Mouse (Mus musculus) heart, adult 8-10 months (tissue): Measurements from ENCODE around the gene Btnl9. TPM values are rescaled to one million over a fixed set of nuclear protein-coding genes. Genes with fewer than 3 reads are reported as not detected.
"Not testable (repeated sequence)": the region's sequence is repeated elsewhere in the genome, so short reads cannot be mapped to it uniquely, and the experiment has no call there.

Experiments
- DNase-seq: peaks from one replicate; pipeline ENCODE4 v3.0.0; 2022; ENCODE audit warnings: low spot score
- total RNA-seq, 4 experiments: library from RNA; stranded (reverse); gene quantifications; 2 replicates each; pipeline ENCODE4 v1.2.4; 2022

Btnl9 gene
- total RNA-seq: 10 to 100 TPM; 22.6 to 28.5 (median 23.8) TPM

DNA sequence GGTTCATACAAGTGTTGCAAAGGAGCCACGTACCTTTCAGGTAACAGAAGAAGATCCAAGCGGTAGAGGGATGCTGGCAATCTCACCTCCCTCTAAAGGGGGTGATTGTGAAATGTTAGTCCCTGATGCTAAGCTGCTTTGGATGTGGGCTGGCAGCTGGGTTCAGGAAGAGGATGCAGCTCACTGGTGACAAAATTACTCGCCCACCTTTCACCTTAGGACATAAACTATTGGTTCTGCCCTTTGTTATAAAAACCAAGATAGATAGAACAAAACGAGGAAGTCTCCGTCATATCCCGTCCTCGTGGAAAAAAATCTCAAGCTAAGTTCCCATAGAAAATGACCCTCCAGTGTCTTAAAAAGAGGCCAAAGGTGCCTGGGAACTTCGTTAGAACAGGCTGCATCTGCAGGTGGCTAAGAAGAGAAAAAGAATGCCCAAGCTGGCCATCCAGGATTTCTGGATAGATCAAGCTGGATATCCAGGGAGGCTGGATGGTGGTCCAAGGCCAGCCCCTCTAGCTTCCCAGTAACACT is at the start of gene Btnl9:
Gene Btnl9, minus strand, starts transcription at position 205 of the 534 bp plus-strand sequence.
- peak; percentile 45 for DNase-seq

DNA sequence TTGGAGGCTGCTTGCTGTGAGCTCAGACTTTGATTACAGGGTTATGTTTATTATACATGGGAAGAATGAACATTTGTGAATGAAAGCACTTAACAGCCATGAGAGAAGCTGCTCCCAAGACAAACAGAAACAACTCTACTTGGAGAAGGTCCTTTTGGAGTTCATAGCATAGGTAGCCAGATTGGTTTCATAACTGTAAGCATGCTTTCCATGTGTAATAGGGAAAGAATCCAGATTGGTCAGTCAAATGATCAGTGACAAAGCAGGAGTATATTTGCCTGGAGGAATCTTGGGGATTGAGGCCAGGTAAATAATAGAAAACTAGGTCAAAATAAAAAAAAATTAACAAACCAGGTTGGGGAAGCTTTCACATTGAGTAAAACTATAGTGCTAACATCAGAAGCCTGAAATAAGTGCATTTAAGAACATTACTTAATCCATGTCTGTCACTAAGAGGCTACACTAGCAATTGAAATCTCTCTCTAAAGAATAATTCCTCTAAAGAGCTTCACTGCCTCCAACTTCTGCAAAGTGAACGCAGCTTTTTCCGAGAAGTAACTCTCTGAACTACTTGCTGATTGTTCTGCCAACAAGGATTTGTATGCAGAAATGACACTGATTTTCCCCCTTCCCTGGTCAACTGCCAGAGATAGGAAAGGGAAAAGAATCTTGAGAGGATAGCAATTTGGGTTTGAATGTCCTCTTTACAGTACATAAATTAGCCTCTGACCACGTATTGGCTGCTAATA is 48.7 kb upstream of the Btnl9 start:
- no peak for DNase-seq

DNA sequence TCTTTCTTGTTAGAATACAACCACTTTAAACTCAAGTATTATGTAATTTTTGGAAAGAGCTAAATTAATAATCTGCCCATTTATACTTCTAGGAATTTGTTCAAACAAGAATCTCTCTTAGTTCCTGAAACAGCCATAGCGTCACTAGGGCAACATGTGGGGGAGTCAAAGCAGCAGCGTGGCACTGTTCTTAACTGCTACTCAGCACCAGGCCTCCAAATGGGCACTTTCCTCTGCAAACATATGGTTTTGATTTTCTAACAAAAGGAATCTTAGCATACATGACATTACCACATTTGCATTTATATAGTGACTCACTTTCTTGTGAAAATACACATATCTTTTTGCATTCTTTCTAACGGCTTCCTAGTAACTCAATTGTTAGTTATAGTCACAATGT is 45.8 kb upstream of the Btnl9 start:
- DNase-seq: no peak

DNA sequence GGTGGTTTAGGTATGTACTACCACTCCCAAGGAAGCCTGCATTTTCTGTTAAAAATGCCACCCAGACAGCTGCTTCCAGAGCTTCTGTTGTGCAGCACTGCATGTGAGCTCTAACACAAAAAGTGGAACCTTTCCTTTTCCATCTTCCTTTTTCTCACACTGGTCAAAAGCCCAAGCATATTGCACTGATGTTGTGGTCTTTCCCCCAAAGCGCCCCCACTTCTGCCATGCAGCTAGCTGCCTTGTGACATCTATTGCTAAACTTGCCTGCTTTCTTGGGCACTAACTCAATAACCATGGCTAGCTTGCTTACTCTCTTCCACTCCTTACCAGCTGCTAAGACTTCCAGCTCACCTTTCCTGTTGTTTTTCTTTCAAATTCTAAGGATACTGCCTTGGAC is 37.5 kb upstream of the Btnl9 start:
- no peak for DNase-seq

DNA sequence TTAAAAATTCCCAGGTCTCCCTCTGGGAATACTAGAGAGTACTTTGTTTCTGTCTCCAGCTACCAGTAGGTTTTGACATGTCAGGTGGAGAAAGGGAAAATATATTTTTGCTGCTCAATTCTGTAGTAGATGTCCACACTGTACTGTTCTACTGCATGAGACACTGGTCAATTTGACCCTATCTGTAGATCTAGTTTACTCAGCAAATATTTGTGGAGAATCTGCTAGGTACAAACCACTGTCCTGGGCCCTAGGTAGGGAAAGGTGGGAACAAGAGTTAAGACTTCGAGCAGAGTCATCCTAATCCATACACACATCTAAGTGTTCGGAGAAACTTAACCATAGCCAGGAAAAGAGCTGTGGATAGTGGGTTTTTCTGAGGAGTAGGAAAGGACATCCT is 32.3 kb upstream of the Btnl9 start:
- no peak for DNase-seq

DNA sequence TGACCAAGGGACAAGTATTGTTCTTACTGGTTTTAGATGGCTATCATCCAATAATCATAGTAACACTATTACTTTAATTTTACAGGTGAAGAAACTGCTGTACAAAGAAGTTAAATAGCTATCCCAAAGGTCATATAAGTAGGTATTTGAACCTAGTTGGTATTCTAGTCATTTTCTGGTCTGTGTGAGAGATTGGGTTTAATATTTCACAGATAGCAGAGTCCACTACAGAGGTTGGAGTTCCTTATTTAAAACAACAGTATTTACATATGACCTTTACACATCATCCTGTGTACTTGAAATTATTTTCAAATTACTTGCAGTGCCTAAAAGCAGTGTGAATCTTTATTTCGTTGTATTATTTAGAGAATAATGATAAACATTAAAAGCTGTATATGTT is 26.5 kb upstream of the Btnl9 start:
- DNase-seq: no peak

DNA sequence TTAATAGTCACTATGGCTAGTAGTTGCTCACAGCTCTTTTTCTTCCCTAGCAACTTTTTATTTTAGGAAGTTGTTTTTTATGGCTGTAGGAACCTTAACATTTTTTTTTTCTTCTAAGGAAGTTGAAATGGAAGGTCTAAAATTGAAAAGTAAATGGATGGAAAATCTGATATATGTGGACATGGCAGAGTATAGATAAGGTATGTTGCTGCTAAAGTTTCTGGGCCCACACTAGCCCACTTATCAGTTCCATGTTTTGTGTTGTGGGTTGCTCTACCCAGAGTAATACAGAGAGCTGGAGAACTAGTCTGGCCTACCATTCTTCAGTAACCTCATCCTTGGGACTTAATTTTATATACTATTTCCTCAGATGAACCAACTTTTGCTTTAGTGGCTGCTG is 25.6 kb upstream of the Btnl9 start:
- DNase-seq: no peak

DNA sequence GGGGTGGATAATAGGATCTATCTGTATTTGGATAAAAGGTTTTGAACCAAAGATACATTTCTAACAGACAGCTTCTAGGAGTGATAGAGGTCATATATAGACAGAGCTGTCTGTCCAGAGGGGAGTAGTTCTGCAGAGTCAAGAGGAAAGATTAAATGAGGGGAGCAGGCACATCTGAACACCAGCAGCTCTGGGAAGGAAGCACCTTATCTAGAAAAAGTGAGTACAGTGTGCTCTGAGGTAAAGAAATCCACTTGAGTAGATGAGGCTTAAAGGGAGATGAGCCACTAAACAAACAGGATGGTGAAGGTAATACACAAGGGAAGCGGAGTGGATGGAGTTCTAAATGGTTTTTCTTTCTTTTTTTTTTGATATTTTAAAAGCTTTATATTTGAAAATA is 20.5 kb upstream of the Btnl9 start:
- no peak for DNase-seq

DNA sequence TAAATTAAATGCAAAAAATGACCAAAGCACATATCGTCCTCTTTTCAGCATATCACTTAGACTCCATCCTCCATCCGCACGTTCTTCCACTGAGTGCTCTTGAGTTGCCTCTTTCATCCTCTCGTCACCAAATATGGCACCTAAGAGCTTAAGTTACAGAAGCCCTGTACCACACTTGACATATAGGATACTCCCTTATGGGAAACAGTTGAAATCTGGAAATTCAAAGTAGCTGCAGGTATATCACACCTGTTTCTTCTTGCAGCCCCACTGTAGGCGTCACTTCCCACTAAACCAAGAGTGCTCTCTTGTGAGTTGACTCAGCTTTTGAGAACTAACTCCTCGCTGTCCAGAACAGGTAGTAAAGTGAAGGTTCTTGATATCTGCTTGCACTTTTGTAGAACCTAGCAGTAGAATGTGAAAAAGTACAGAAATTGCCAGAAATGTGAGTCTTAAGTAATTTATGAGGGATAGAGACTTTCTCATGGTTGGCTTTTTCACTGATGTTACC is 18.2 kb upstream of the Btnl9 start:
- no peak for DNase-seq

DNA sequence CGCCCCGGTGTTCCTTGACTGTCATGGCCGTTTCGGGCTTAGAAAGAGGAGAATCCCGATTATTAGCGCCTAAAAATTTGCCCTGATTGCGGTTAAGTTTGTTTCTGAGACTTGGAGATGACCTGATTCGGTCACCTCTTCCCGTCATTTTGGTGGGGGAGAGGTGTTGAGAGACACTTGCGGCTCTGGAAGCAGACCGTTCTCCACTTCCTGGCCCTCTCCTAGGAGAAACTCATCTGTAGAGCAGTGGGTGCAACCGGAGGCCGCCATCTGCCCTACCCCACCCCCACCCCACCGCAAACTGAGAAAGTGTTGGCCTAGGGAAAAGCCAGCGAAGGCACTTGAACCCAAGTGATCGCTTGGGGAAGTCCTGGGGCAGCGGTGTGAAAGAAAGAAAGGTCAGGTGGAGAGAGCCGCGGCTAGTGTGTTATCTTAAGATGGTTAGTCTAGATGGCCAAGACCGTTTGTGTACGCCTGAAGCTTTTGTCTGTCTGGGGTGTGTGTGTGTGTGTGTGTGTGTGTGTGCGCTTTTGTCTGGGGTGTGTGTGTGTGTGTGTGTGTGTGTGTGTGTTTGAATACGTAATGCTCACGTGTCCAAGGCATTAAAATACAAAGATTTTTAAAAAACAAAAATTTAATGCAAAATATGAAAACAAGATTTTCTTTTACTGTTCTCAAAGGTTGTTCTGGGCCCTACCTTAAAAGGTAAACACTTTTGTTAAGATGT is 17.0 kb upstream of the Btnl9 start:
- no peak for DNase-seq

DNA sequence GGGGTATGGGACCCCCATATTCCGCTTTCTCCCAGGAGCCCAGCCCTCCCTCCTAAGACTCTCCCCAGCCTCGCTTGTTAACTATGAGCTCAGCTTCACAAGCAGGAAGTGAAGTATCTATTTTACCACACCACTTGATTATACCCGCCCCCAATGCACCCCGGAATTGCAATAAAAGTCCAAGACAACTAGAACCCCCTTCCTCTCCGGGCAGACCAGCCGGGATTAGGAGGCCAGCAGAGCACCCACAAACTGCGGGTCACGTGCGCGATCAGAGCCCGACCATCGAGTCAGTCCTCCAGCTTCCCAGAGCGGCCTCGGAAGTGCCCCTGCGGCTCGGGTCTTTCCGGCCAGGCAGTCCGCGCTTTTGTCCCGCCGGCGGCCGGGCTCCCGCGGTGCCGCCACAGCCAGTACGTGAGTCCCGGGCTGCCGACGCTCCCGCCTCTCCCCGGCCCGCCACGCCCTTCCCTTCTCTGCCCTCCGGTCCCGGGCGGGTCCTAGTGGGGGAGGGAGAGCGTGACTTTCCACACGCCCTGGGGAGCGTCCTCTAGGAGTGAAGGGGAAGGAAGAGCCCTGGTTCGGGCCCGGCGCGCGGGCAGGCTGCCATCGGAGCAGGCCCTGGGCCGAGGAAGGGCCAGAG is 16.3 kb upstream of the Btnl9 start, which contains the start of gene Zfp62:
Gene Zfp62, plus strand, starts transcription at position 164 of the 640 bp plus-strand sequence.
- peak; percentile 96 for DNase-seq

DNA sequence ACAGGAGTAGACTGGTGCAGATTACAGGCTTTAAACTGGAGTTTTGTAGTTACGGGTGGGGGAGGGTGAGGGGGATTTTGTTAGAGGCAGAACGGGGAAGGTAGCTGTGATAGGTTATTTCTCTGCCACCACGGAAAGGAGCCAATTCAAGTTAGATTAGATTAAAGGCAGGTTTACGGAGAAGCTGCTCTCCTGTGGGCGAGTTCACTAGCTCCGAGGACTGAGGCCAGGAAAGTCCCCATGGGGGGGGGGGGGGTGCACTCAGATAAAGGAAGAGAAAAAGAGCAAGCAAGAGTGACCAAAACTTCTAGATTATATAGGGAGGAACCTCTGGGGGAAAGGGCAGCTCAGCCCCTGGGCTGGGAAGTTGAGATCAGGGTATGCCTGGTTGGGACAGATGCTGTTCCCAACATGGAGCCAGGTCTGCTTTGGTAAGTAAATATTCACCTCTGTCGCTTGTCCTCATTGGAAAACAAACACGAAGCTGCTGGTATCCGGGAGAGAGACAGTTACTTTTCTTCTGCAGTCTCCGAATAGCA is 15.6 kb upstream of the Btnl9 start:
- DNase-seq: no peak

DNA sequence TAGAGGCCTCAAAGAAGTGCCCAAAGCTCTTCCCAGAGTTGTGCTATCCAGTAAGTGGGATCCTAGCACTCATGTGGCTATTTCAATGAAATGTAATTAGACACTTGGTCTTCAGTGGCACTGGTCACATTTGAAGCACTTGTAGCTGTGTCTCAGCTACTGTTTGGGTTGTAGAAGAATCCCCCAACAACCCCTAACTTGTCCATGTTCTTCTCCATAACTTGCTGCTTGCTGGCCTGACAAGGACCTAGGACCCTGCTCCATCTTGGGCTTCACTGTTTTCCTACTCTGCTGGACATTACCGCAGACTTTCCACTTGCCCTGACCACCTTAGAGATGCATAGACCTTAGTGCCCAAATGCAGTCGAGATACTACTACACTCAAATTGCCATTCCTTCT is 15.1 kb upstream of the Btnl9 start:
- DNase-seq: no peak

DNA sequence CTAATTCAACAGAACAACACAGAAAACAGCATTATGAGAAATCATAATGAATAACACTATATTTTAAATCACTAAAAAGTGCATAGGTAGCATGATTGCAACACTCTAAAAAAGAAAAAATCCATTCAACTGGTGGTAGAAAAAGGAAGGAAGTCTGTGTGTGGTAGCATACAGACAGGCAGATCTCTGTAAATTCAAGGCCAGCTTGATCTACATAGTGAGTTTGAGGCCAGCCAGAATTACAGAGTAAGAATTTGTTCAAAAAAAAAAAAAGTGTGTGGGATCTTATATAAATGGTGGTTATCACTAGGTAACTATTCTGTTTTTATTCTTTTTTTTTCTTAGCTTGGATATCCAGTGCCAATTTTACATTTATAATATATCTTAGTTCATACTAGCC is 14.2 kb upstream of the Btnl9 start:
- no peak for DNase-seq

DNA sequence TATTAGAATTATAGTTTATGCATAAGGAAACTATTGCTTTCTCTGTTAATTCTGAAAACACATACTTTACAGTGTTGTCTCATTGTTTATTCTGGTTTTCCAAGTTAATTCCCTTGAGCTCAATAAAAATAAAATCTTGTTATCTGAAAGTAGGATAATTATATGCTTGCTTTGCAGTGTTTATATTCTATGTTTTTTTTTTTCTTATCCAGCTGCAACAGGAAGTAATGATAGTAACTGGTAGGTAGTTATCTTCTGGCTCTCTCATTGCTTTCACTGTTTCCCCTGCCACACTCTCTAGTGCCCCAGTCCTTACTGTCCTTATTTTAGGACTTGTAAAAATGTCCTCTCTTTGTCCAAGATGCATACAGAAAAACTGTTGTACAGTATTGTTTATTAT is 13.7 kb upstream of the Btnl9 start:
- DNase-seq: no peak

DNA sequence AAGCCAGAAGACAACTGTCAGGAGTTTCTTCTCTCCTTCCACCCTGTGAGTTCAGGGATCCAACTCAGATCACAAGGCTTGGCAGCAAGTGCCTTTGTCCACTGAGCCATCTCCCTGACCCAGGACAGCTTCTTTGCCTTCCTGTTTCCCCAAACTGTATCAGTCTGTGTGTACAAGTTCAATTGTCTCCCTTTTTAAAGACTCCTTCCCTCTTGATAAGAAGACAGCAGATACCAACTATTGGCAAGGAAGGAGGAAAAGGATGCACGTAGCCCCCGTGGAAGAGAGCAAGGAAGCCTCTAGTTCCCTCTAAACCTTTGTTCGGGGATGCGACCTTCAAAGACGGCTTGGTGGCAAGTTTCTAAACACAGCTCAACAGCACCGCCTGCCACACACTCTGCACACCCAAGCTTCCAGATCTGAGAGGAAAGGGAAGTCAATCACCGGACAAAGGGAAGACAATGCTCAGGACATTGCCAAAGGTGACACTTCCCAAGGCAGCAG is 8.9 kb upstream of the Btnl9 start:
- peak; percentile 17 for DNase-seq

DNA sequence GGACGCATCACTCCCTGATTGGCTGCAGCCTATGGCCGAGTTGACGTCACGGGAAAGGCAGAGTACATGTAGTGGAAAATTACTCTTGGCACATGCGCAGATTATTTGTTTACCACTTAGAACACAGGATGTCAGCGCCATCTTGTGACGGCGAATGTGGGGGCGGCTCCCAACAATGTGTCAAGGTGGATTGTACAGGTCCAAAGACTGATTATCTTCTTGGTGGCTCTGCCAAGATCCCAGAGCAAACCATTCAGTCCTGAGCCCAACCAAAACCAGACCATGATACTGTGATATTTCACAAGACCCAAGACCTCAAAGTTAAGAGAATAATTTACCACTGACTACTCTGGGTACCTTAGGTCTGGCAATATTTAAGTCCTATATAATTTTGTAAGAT is 7.8 kb upstream of the Btnl9 start:
- not testable (repeated sequence) for DNase-seq

DNA sequence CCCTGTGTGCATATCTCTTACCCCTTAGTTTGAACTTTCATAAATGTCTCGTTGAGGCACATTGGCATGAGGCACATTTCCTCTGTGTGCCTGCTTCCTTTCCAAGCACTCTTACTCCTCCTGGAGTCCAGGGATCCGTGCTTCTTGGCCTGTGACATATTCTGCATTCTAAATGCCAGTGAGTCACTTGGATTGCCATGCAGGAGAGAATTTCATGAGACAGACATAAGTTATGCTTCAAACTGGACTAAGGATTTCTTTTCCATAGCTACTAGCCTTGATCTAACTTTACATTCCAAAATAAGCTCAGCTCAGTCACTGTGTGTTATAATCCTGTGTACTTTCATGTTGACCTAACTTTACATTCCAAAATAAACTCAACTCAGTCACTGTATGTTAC is 4.1 kb upstream of the Btnl9 start:
- no peak for DNase-seq

DNA sequence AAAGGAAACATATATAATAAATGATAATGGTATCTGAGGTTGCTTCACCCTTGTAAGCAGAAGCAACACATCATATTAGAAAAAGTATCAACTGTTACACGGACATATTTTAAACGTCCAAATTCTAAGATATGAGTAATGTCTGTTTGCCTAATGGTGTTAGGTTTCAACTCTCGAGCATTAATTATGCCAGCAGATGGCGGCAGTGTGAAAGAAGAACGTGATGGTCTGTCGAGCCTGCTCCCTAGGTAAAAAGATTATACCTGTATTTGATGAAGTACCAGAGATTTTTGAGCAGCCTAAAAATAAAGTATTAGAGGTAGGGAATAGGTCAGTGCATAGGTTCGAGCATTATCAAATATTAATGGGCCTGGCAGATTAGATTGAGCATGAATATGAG is 2.8 kb upstream of the Btnl9 start:
- DNase-seq: peak; percentile 78

DNA sequence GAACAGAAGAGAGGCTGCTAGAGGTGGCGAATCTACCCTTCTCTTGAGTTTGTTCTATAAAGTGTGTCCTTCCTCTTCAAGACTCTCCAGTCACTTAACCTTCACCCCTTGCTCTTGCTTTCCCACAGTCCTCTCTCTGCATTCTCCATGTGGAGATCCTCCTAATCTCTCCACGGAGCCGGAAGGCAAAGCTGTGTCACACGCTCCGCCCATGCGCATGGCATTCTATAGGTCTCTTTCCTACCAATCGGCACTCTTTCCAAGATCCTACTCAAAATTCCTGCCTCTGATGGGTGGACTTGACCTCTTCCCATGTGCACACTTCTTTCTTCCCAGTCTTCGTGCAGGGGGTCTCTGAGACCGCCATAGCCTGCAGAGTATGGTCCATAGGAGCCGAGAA is 742 bp upstream of the Btnl9 start:
- no peak for DNase-seq

DNA sequence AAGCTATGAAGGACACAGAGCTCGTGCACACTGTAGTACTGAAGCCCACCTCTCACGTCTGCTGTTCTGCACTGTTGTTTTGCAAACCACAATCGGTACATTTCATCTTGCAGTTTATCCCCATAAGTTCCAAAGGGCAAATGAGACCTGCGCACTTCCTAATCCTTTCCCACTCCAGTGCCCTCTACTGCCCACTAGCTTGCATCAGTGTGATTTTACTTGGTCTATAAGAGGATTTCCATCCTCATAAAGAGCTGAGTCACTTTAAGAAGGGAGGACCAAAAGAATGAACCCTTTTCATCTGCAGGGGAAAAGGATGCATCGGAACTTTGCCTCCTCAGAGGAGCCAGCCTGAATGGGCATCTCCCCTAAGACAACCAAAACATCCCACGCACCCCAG is 507 bp downstream of the Btnl9 start:
- DNase-seq: no peak

DNA sequence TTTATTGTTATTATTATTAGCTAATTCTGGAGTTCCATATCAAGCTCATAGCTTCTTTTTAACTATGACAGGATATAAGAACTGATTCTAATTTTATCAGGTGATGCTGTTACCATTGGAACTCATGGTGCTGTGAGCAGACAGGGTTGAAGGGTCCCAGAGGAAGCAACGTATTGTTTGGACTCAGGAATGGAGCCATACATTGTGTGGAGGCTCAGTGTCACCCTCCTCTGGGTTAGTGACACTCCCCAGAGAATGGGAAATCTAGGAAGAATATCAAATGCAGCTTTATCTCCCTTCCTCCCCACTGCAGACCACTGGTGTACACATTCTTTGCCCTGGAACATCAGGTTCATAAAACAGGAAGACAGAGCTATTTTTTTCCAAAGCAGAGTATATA is 3.8 kb downstream of the Btnl9 start:
- DNase-seq: peak; percentile 40
